Mouse (Mus musculus): ENCODE measurements at regions not wholly inside any gene's neighbourhood (a gene's known extent, or its start where the extent isn't known, plus 50 kb on each side); places are given as distances from the start of the nearest gene placed in this dataset.

GRCm38 (mm10) chr3:132237344-132237743 lies 152.3 kb downstream of the Dkk2 start:
- no peak for DNase-seq

DNA sequence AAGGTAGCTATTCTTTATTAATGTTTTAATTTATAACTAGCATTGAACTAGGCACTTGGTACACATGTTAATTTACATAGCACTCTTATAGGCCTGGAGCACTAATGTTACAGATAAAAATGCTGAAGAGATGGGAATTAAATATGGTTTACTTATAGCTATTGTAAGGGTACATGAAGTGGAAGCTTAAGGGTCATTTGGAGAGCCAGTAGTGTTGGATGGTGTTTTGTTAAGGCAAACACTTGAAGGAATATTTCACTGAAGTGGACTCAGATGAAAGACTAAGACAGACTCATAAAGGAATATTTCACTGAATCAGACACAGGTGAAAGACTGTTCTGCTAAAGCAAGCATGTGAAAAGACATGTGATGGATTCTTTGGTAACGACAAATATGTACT lies 172.7 kb downstream of the Dkk2 start:
- DNase-seq = no peak

DNA sequence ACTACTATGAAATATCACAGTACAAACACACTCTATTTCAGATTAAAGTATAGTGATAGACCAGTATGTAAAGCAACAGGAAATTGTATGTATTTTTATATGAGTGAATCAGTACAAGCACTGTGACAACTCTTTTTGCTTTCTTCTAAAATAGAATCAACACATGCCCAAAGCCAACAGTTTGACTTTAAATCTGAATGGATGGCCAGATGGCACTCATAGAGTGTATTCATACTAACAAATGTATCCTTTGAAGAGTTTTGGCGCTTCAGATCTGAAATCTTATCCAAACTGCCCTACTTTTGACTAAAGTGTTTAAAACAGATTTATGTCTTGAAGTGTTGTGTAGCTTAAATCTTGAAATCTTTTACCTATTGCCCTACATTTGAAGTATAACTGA lies 184.5 kb downstream of the Dkk2 start:
- DNase-seq = no peak

- DNase-seq = no peak
Observed at GRCm38 (mm10) chr3:132274786-132275185, 189.7 kb downstream of the Dkk2 start.

DNA sequence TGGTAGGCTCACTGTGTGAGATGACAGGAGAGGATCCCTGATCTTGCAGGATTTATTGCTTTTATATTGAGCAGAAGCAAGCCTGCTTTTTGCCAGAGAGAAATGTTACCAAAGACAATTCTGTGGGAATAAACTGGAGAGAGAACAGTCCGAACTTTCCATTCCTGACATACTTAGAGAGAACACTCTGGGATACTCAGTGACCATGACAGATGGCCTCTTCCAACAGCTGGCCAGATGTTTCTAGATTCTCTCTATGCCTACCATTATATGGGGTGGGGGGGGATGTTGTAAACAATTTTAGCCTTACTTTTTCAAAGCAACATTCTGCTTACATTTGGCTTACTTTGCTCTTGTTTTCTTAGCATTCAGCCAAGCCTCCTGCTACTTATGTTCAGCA lies 192.7 kb downstream of the Dkk2 start:
- DNase-seq = no peak

DNA sequence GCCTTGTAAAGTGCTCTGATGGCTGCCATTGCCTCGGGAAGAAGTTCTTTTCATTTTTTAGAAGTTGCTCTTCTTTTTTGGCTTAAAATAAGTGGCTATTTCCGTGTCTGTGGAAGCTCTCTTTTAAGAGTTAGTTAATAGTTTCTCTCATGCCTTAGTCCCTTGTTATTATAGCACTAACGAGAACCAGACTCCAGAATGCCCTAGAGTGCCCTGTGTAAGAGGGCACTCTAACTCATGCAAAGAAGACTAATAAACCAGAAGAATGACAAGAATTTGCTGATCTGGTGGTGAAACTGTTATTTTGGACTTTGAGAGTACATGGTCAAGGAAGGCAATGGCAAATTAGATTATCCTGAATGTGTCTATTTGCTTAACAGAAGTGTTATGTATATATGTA lies 202.6 kb downstream of the Dkk2 start:
- DNase-seq = peak in 1 of 2 experiments; percentile 0

- DNase-seq = peak in 1 of 2 experiments; percentile 1
Observed at GRCm38 (mm10) chr3:132326961-132327360, 241.9 kb downstream of the Dkk2 start.

GRCm38 (mm10) chr3:132343625-132344024 lies 258.5 kb downstream of the Dkk2 start:
- DNase-seq = no peak

GRCm38 (mm10) chr3:132345856-132346255 lies 260.8 kb downstream of the Dkk2 start:
- DNase-seq = no peak

DNA sequence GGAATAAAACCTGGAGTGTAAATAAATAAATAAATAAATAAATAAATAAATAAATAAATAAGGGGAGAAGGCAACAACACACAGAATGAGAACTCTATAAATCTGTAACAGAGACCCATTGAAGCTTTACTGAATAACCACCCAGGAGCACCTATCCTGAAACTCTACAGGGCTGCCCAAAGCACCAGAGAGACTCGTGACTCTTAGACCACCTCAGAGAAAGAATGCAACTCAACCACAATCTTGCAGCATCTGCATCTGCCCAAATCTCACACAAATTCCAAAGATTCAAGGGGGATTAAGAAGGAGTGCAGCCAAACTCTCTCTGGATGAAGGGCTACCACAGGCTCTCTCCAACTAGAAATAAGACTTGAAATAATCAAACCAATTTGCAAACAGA lies 264.5 kb downstream of the Dkk2 start:
- DNase-seq = no peak

DNA sequence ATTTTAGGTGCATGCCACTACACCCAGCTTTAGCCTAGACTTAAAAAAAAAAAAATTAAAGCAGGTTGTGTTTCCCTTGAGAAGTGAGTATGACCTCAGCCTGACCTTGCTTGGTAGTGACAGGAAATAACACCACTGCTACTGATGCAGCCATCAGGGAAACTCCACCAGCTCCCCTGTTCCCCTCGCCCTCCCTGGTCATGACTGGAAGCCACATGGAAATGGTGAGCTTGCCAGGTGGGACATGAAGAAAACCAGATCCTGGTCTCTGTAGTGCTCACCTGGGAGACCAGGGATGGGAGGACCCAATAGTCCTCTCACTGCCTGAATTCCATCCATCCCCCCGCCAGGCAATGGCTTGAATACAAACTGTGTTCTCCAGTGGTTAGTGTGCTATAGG lies 268.1 kb downstream of the Dkk2 start:
- DNase-seq = no peak

DNA sequence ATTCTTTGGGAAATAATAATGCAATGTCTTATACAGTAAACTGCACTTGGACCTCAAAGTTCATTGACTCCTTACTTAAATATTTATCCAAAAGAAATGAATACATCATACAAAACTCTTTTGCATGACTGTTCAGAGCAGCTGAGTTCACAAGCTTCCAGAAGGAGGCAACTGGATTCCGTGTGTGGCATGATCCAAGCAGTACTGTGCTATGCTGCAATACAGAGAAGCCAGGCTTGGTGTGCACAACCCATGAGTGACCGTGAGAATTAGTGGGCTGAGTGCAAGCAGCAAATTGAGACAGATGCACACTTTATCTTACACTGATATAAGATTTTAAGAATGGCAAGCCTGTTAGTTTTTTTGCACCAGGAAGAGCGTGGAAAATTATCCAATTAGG lies 270.0 kb upstream of the Gimd1 start:
- no peak for DNase-seq

DNA sequence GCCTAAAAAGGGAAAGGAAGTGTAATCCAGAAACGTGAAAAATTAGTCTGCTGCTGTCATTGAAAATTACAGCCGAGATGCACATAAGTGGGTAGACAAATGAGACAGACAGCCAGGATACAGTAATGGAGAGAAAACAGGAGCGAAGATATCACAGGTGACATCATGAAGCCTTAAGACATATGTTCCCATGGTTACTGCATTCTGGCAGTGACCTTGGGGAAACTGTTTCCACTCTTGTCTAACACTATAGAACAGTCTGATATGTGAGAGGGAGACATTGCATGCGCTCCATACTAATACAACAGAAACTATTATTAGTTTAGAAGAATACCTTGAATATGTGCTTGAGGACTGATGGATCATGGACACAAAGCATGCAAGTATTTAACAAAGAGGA lies 254.0 kb upstream of the Gimd1 start:
- no peak for DNase-seq

GRCm38 (mm10) chr3:132417742-132418141 lies 211.9 kb upstream of the Gimd1 start:
- DNase-seq = no peak

GRCm38 (mm10) chr3:132425819-132426671 lies 203.6 kb upstream of the Gimd1 start:
- no peak for DNase-seq

DNA sequence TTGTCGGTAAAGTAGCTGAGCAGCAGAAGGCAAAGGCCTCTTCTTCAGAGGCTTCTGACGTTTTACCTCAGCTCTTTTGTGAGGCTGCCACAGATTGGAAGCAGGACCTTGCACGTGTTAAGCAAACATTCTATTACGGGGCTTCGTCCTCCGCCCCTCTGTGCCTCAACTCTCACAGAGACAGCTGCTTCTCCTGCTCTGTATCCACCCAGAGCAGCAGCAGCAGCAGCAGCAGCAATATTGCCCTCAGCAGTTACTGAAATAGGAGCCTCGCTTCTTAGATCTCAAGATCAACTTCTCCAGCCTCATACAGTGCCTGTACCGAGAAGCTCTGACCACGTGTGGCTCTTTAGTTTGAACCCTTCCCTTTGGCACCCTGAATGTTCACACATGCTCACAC lies 202.4 kb upstream of the Gimd1 start:
- DNase-seq = no peak

- peak in 1 of 2 experiments; percentile 0 for DNase-seq
Observed at GRCm38 (mm10) chr3:132428148-132428547, 201.5 kb upstream of the Gimd1 start.

GRCm38 (mm10) chr3:132431805-132432204 lies 197.8 kb upstream of the Gimd1 start:
- no peak for DNase-seq

DNA sequence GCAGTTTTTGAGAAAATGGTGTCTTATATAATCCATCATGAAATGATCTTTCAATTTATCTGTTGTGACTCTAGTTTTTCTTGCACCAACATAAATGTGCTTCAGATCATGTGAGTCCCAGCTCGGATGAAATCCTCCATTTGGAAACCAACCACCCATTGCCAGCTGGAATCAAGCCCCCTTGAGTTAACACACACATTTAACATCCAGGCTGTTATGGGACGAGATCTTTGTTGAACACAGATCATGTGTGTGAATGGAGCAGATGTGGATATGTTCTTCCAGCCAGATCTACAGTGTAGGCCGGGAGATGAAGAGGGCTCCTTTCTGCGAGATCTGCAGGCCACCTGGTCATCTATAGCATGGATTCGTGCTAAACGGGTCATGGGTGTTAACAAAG lies 188.4 kb upstream of the Gimd1 start:
- DNase-seq = no peak

- no peak for DNase-seq
Observed at GRCm38 (mm10) chr3:132453927-132454326, 175.7 kb upstream of the Gimd1 start.

GRCm38 (mm10) chr3:132462348-132462959 lies 167.2 kb upstream of the Gimd1 start:
- no peak for DNase-seq

DNA sequence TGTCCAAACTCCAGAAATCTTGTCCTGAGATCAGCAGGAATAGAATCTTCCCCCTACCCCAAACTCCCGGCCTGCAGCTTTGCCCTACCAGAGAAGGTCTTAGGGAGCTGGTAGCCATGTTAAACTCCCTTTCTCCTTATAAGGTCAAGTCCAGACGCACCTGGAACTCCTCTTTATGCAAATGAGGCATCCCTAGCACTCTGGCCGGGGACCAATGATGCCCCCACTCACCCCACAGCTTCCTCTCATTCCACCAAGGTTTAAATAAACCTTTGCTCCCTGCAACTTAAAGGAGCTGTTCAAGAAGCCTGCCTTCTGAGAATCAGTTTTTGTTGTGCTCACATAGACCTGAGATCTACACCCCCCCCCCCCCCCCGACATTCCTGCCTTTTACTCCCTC lies 158.6 kb upstream of the Gimd1 start:
- no peak for DNase-seq

- peak in 1 of 2 experiments; percentile 1 for DNase-seq
Observed at GRCm38 (mm10) chr3:132477768-132478167, 151.9 kb upstream of the Gimd1 start.

DNA sequence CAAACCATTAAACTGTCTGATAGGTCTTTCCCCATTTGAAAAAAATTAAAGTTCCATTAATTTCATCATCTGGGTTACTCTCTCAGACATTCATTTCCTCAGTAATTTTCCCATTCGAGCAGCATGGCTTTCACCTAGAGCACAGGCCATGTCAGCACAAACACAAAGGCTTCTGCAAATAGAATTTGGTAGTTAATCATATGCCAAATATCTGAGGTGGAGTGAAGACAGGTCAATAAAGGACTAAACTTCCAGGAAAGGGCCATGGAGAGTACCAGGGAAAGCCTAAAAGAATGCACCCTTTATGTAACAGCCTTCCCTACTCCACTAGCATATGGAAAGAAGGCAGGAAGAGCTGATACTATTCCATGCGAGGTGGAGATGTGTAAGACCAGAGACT lies 150.3 kb upstream of the Gimd1 start:
- no peak for DNase-seq

DNA sequence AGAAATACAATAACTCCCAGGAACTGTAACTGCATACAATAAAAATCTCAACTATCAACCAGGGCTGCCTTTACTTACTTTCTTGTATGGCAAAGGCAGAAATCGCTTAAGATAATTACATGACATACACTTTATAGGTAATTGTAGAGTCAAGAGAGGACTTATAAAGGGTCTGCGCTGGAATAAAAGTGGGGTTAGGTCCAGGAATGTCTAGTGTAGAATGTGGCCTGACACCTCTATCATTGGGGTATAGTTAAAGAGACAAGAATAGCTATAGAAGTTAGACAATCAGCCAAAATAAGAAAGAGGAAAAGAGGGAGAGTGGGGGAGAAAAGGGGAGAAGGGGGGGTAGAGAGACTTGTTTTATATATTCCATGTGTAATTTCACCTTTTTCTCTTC lies 144.8 kb upstream of the Gimd1 start:
- no peak for DNase-seq
